Mouse (Mus musculus) myocyte (in vitro differentiated cells): ENCODE measurements around the gene Rimbp2. TPM values are rescaled to one million over a fixed set of nuclear protein-coding genes. Genes with fewer than 3 reads are reported as not detected.

ENCODE experiments used
- H3K27me3 ChIP-seq: one replicate; pipeline ENCODE4 v1.6.1; 2011; ENCODE audit not compliant: control insufficient read depth, insufficient read depth, insufficient read length
- H3K36me3 ChIP-seq: one replicate; pipeline ENCODE4 v1.6.1; 2011; ENCODE audit not compliant: control insufficient read depth, insufficient read depth
- H3K4me2 ChIP-seq: one replicate; pipeline ENCODE4 v1.6.1; 2011; ENCODE audit warnings: low read depth, control low read depth
- H3K4me3 ChIP-seq: one replicate; pipeline ENCODE4 v1.5.1; 2011; ENCODE audit warnings: mild to moderate bottlenecking, control low read depth, moderate library complexity
- H3K79me2 ChIP-seq: one replicate; pipeline ENCODE4 v1.6.1; 2011; ENCODE audit not compliant: control insufficient read depth, insufficient read depth
- H3ac ChIP-seq: one replicate; pipeline ENCODE4 v1.6.1; 2011; ENCODE audit not compliant: control insufficient read depth, insufficient read length
- CEBPB ChIP-seq: IDR thresholded peaks from 2 replicates; pipeline ENCODE4 v1.6.1; 2011; ENCODE audit warnings: mild to moderate bottlenecking, moderate library complexity; ENCODE audit not compliant: poor library complexity, insufficient read depth, severe bottlenecking
- E2F4 ChIP-seq: IDR thresholded peaks from one replicate; pipeline ENCODE4 v1.6.1; 2011; ENCODE audit warnings: mild to moderate bottlenecking, control low read depth, moderate library complexity; ENCODE audit not compliant: insufficient read depth
- MAX ChIP-seq: IDR thresholded peaks from one replicate; pipeline ENCODE4 v1.6.1; 2011; ENCODE audit warnings: low read depth, mild to moderate bottlenecking, control low read depth
- MYOD1 ChIP-seq, 3 experiments: IDR thresholded peaks; one replicate each; pipeline ENCODE4 v1.6.1; 2011; ENCODE audit warnings: control low read depth in 2 of 3, low read depth in 2 of 3, mild to moderate bottlenecking in 2 of 3, moderate library complexity in 1 of 3; ENCODE audit not compliant: insufficient read length in 2 of 3, control insufficient read depth in 1 of 3
- MYOG ChIP-seq, 3 experiments: IDR thresholded peaks; one replicate each; pipeline ENCODE4 v1.6.1; 2011; ENCODE audit warnings: control low read depth in 2 of 3, low read depth in 2 of 3, mild to moderate bottlenecking in 2 of 3; ENCODE audit not compliant: insufficient read length in 2 of 3, control insufficient read depth in 1 of 3, insufficient read depth in 1 of 3
- POLR2A ChIP-seq: IDR thresholded peaks from one replicate; pipeline ENCODE4 v1.6.1; 2011; ENCODE audit warnings: low read depth, mild to moderate bottlenecking, control low read depth, moderate library complexity; ENCODE audit not compliant: insufficient read length
- POLR2AphosphoS2 ChIP-seq: IDR thresholded peaks from one replicate; pipeline ENCODE4 v1.6.1; 2011; ENCODE audit warnings: low read depth, control low read depth; ENCODE audit not compliant: insufficient read length
- REST ChIP-seq: IDR thresholded peaks from one replicate; pipeline ENCODE4 v1.6.1; 2011; ENCODE audit warnings: mild to moderate bottlenecking, control low read depth, moderate library complexity; ENCODE audit not compliant: insufficient read depth, insufficient read length
- SRF ChIP-seq: IDR thresholded peaks from one replicate; pipeline ENCODE4 v1.6.1; 2011; ENCODE audit warnings: low read depth; ENCODE audit not compliant: control insufficient read depth, insufficient read length
- TCF12 ChIP-seq: IDR thresholded peaks from one replicate; pipeline ENCODE4 v1.6.1; 2011; ENCODE audit warnings: mild to moderate bottlenecking, control low read depth; ENCODE audit not compliant: poor library complexity, insufficient read depth, severe bottlenecking
- TCF3 ChIP-seq: IDR thresholded peaks from one replicate; pipeline ENCODE4 v1.6.1; 2011; ENCODE audit warnings: low read depth, control low read depth; ENCODE audit not compliant: insufficient read length
- USF1 ChIP-seq: IDR thresholded peaks from one replicate; pipeline ENCODE4 v1.6.1; 2011; ENCODE audit warnings: low read depth, mild to moderate bottlenecking, control low read depth, moderate library complexity
- polyA plus RNA-seq: library from polyadenylated mRNA; unstranded; fragments of >200 nt; fragmentation: generic; extraction: Trizol; gene quantifications from one replicate; pipeline ENCODE4 v1.2.1, GENCODE M21; 2012; ENCODE audit warnings: missing spikeins

Rimbp2 gene
- polyA plus RNA-seq, 1 experiment = not detected

GRCm38 (mm10) chr5:128819638-128820285, 133.5 kb downstream of the Rimbp2 start:
- Histone ChIP-seq H3K79me2 (no peaks in the 10 kb centered on the region), H3ac (no peak overlapping the region), H3K27me3 (no peaks in the 10 kb centered on the region), H3K4me3 (no peak overlapping the region), H3K4me2 (no peak overlapping the region), H3K36me3 (no peaks in the 10 kb centered on the region)
- no peak for TF ChIP-seq MYOG (IDR thresholded peaks at IDR 0.05; ENCODE audit: control insufficient read depth in 1 of 3, insufficient read depth in 1 of 3, insufficient read length in 2 of 3, low read depth in 2 of 3)

- no peaks in the 10 kb centered on the region for H3K36me3 ChIP-seq
- no peaks in the 10 kb centered on the region for H3K27me3 ChIP-seq
- no peak overlapping the region for H3K4me3 ChIP-seq
- no peak for TF ChIP-seq REST
- H3K79me2 ChIP-seq = no peaks in the 10 kb centered on the region
- H3ac ChIP-seq = no peak overlapping the region
- H3K4me2 ChIP-seq = no peak overlapping the region
Observed at GRCm38 (mm10) chr5:128815629-128816028, 137.7 kb downstream of the Rimbp2 start.

- Histone ChIP-seq H3ac (no peak overlapping the region), H3K4me3 (no peak overlapping the region), H3K27me3 (no peaks in the 10 kb centered on the region), H3K36me3 (no peaks in the 10 kb centered on the region), H3K4me2 (no peak overlapping the region), H3K79me2 (no peaks in the 10 kb centered on the region)
- no peak for TF ChIP-seq REST
- TF ChIP-seq MYOG (IDR thresholded peaks at IDR 0.05; ENCODE audit: control insufficient read depth in 1 of 3, insufficient read depth in 1 of 3, insufficient read length in 2 of 3, low read depth in 2 of 3) = no peak
- TF ChIP-seq TCF3 = no peak
- no peak for TF ChIP-seq POLR2AphosphoS2
- TF ChIP-seq TCF12 = no peak
- no peak for TF ChIP-seq USF1
- no peak for TF ChIP-seq MAX
Observed at GRCm38 (mm10) chr5:128815078-128815477, 138.2 kb downstream of the Rimbp2 start.

GRCm38 (mm10) chr5:128813121-128813520, 140.2 kb downstream of the Rimbp2 start:
- Histone ChIP-seq H3K36me3 (no peaks in the 10 kb centered on the region), H3K79me2 (no peaks in the 10 kb centered on the region), H3ac (no peak overlapping the region), H3K27me3 (no peaks in the 10 kb centered on the region), H3K4me3 (no peak overlapping the region), H3K4me2 (no peak overlapping the region)
- TF ChIP-seq MYOD1 (IDR thresholded peaks at IDR 0.05; ENCODE audit: control insufficient read depth in 1 of 3, insufficient read length in 2 of 3, low read depth in 2 of 3) = no peak
- no peak for TF ChIP-seq MYOG (IDR thresholded peaks at IDR 0.05; ENCODE audit: control insufficient read depth in 1 of 3, insufficient read depth in 1 of 3, insufficient read length in 2 of 3, low read depth in 2 of 3)
- TF ChIP-seq CEBPB = no peak
- no peak for TF ChIP-seq TCF3
- TF ChIP-seq TCF12 = no peak

- Histone ChIP-seq H3K79me2 (no peaks in the 10 kb centered on the region), H3K4me3 (no peak overlapping the region), H3K27me3 (no peaks in the 10 kb centered on the region), H3K4me2 (no peak overlapping the region), H3ac (no peak overlapping the region), H3K36me3 (no peaks in the 10 kb centered on the region)
- TF ChIP-seq CEBPB (no peak), REST (no peak), MYOD1 (IDR thresholded peaks at IDR 0.05; ENCODE audit: control insufficient read depth in 1 of 3, insufficient read length in 2 of 3, low read depth in 2 of 3) (no peak), POLR2A (no peak), MAX (no peak), TCF12 (no peak), TCF3 (no peak)
Observed at GRCm38 (mm10) chr5:128811431-128811830, 141.9 kb downstream of the Rimbp2 start.

- TF ChIP-seq POLR2AphosphoS2 (no peak), SRF (no peak), USF1 (no peak), TCF3 (no peak), TCF12 (no peak), POLR2A (no peak), E2F4 (no peak), REST (no peak), MAX (no peak), MYOD1 (IDR thresholded peaks at IDR 0.05; ENCODE audit: control insufficient read depth in 1 of 3, insufficient read length in 2 of 3, low read depth in 2 of 3) (no peak), MYOG (IDR thresholded peaks at IDR 0.05; ENCODE audit: control insufficient read depth in 1 of 3, insufficient read depth in 1 of 3, insufficient read length in 2 of 3, low read depth in 2 of 3) (no peak), CEBPB (no peak)
- no peak overlapping the region for H3K4me3 ChIP-seq
- no peak overlapping the region for H3ac ChIP-seq
- no peak overlapping the region for H3K4me2 ChIP-seq
- no peaks in the 10 kb centered on the region for H3K27me3 ChIP-seq
- H3K79me2 ChIP-seq = no peaks in the 10 kb centered on the region
- no peaks in the 10 kb centered on the region for H3K36me3 ChIP-seq
Observed at GRCm38 (mm10) chr5:128810006-128810405, 143.3 kb downstream of the Rimbp2 start.
